16 mouse cellular contexts compared by ENCODE assay signal in the genomic region with DNA sequence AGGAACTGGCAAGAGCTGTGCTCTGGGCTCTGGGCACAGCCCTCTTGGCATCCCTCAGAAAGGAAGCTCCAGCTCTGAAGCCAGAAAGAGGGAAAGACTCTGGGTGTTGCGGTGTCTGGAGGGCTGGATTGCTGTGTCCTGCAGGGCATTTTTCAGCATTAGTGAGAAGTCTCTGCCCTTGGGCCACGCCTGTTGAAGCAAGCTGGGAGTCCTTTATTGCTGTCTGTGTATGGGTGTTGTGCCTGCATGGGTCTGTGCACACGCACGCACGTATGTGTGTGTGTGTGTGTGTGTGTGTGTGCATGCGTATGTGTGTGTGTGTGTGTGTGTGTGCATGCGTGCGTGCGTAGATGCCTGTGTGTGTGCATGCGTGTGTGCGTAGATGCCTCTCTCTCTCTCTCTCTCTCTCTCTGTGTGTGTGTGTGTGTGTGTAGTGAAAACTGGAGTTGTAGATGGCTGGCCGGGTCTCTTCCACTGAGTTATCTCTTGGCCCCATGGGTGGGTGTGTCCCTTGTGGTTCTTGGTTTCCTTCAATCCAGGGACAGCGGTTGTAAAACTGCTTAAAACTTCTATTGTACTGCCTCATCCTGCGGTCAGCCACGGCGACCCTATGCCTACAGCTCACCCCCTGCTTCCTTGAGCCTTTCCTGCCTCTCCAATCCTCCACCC. TPM values are rescaled to one million over a fixed set of nuclear protein-coding genes. Genes with fewer than 3 reads are reported as not detected.
A peak's percentile ranks its signal among the peaks of the same experiment; 100 is the strongest.
DNase-seq lines count a peak whose midpoint lies in the region; ATAC-seq lines count a peak whose summit lies in the region.
"Had no signal": no experiment of that assay in that cellular context is flagged by ENCODE, and none has a peak within 500 bp of the region (broad histone marks: within the 10 kb centered on the region; RNA-seq: fewer than 3 reads in every experiment).

No protein-coding gene starts in this region.

- DNase-seq in kidney, adult 18-20 months: no peak
- peak; percentile 49 for DNase-seq in adipocyte (ENCODE audit: low spot score)
- DNase-seq in spleen, adult 12 weeks (ENCODE audit: low spot score): no peak
- no peak for DNase-seq in embryonic facial prominence, embryonic 10.5 days (ENCODE audit: low spot score)
- DNase-seq in gastrocnemius, postnatal 14 days: no peak
- DNase-seq: adrenal gland, postnatal 25 days; cerebellum, adult 8-10 months; gastrocnemius, postnatal 25 days; heart, postnatal 14 days; kidney, postnatal 25 days; lung, postnatal 14 days; midbrain, embryonic 14.5 days had no signal

- H3K27ac ChIP-seq in kidney, embryonic 15.5 days: peak overlapping the region; percentile 32; the same call in 1 of the 2 replicates
- peak overlapping the region; percentile 68 for H3K27ac ChIP-seq in liver, embryonic 16.5 days (ENCODE audit: low read length)
- H3K27ac ChIP-seq in embryonic facial prominence, embryonic 10.5 days (replicated peaks): no peak overlapping the region
- H3K27ac ChIP-seq: forebrain, embryonic 13.5 days had no signal

- H3K4me2 ChIP-seq in kidney, embryonic 15.5 days: no peak overlapping the region
- H3K4me2 ChIP-seq in liver, embryonic 16.5 days (ENCODE audit: low read depth, low read length): peak overlapping the region; percentile 47
- H3K4me2 ChIP-seq: forebrain, embryonic 13.5 days had no signal

- H3K27me3 ChIP-seq in kidney, embryonic 15.5 days: no peaks in the 10 kb centered on the region
- H3K27me3 ChIP-seq in erythroblast, embryonic 14.5 days (ENCODE audit: control insufficient read depth): no peaks in the 10 kb centered on the region
- no peaks in the 10 kb centered on the region for H3K27me3 ChIP-seq in liver, embryonic 16.5 days (ENCODE audit: control insufficient read depth, insufficient read depth, low read depth, low read length)
- H3K27me3 ChIP-seq in embryonic facial prominence, embryonic 10.5 days (replicated peaks; ENCODE audit: low read depth, poor library complexity, severe bottlenecking): no peaks in the 10 kb centered on the region
- H3K27me3 ChIP-seq: forebrain, embryonic 13.5 days had no signal

- H3K4me1 ChIP-seq in kidney, embryonic 15.5 days: peaks cover 26% of the 10 kb centered on the region
- peaks cover 56% of the 10 kb centered on the region for H3K4me1 ChIP-seq in erythroblast, embryonic 14.5 days (ENCODE audit: control insufficient read depth)
- peaks cover 18% of the 10 kb centered on the region for H3K4me1 ChIP-seq in liver, embryonic 16.5 days (ENCODE audit: control insufficient read depth, low read depth, low read length)
- H3K4me1 ChIP-seq in embryonic facial prominence, embryonic 10.5 days: peaks cover 11% of the 10 kb centered on the region
- H3K4me1 ChIP-seq: forebrain, embryonic 13.5 days had no signal

- WGBS in kidney, embryonic 15.5 days: 76% methylated on average over 16 of the region's 16 CpGs
- 19% methylated on average over 16 of the region's 16 CpGs for WGBS in liver, embryonic 16.5 days (ENCODE audit: insufficient replicate concordance)
- WGBS in embryonic facial prominence, embryonic 10.5 days: 88% methylated on average over 16 of the region's 16 CpGs

- H3K9me3 ChIP-seq in kidney, embryonic 15.5 days (replicated peaks): no peaks in the 10 kb centered on the region
- no peaks in the 10 kb centered on the region for H3K9me3 ChIP-seq in erythroblast, embryonic 14.5 days (ENCODE audit: control insufficient read depth, low read length)
- no peaks in the 10 kb centered on the region for H3K9me3 ChIP-seq in liver, embryonic 16.5 days (replicated peaks; ENCODE audit: control insufficient read depth, low read length)
- peaks cover 4% of the 10 kb centered on the region for H3K9me3 ChIP-seq in embryonic facial prominence, embryonic 10.5 days
- H3K9me3 ChIP-seq: forebrain, embryonic 13.5 days had no signal

- peaks cover 86% of the 10 kb centered on the region for H3K36me3 ChIP-seq in kidney, embryonic 15.5 days
- peaks cover 8% of the 10 kb centered on the region; the same call in 1 of the 2 replicates for H3K36me3 ChIP-seq in erythroblast, embryonic 14.5 days (ENCODE audit: control insufficient read depth)
- no peaks in the 10 kb centered on the region for H3K36me3 ChIP-seq in liver, embryonic 16.5 days (ENCODE audit: control insufficient read depth, insufficient read depth)
- peaks cover 93% of the 10 kb centered on the region for H3K36me3 ChIP-seq in embryonic facial prominence, embryonic 10.5 days (replicated peaks)

- no peak overlapping the region for H3K9ac ChIP-seq in kidney, embryonic 15.5 days
- peak overlapping the region; percentile 39 for H3K9ac ChIP-seq in liver, embryonic 16.5 days (ENCODE audit: low read depth, low read length)
- H3K9ac ChIP-seq: forebrain, embryonic 13.5 days had no signal

- intact Hi-C loops in gastrocnemius, postnatal 14 days (cut with DNase I; ENCODE audit: low total_unique reads): no loop called here

- H3K4me3 ChIP-seq in kidney, embryonic 15.5 days (replicated peaks): no peak overlapping the region
- peak overlapping the region; percentile 36 for H3K4me3 ChIP-seq in erythroblast, embryonic 14.5 days (replicated peaks)
- H3K4me3 ChIP-seq in liver, embryonic 16.5 days (ENCODE audit: low read depth, low read length): peak overlapping the region; percentile 13; the same call in 1 of the 2 replicates
- no peak overlapping the region for H3K4me3 ChIP-seq in embryonic facial prominence, embryonic 10.5 days
- H3K4me3 ChIP-seq: forebrain, embryonic 13.5 days had no signal

- ATAC-seq in kidney, embryonic 15.5 days (replicated peaks; ENCODE audit: low FRiP score): no peak
- peak; percentile 86 for ATAC-seq in liver, embryonic 16.5 days (ENCODE audit: low read depth)
- ATAC-seq: forebrain, embryonic 13.5 days had no signal

RNA-seq across cellular contexts. Expression of a gene that starts 13.8 kb away (rescaled TPM):
- polyA plus RNA-seq in kidney, embryonic 15.5 days (2015; fragmentation: Nextera tagmentation; extraction: Ambion mirVana): 130 and 138 TPM in 2 replicates
- polyA plus RNA-seq in erythroblast, embryonic 14.5 days (2012): 0.13 and 0.15 TPM in 2 replicates
- polyA plus RNA-seq in liver, embryonic 16.5 days (2015; fragmentation: Nextera tagmentation; extraction: Ambion mirVana): 12.9 and 15.8 TPM in 2 replicates
- polyA plus RNA-seq in embryonic facial prominence, embryonic 10.5 days (2016; fragmentation: Nextera tagmentation; extraction: Ambion mirVana): 110 TPM in 2 replicates
- 10 to 100 TPM in 1 of 2 experiments, 1 to 10 TPM in 1; 9.8 to 12.9 TPM for total RNA-seq in gastrocnemius, postnatal 14 days (2021)

RNA-seq across cellular contexts. Expression of a gene that starts 21.3 kb away (rescaled TPM):
- polyA plus RNA-seq in kidney, embryonic 15.5 days (2015; fragmentation: Nextera tagmentation; extraction: Ambion mirVana): 168 and 177 TPM in 2 replicates
- polyA plus RNA-seq in erythroblast, embryonic 14.5 days (2012): 12.7 and 13.1 TPM in 2 replicates
- polyA plus RNA-seq in liver, embryonic 16.5 days (2015; fragmentation: Nextera tagmentation; extraction: Ambion mirVana): 47.3 and 51.8 TPM in 2 replicates
- polyA plus RNA-seq in embryonic facial prominence, embryonic 10.5 days (2016; fragmentation: Nextera tagmentation; extraction: Ambion mirVana): 216 and 221 TPM in 2 replicates
- total RNA-seq in gastrocnemius, postnatal 14 days (2021): 10 to 100 TPM; 52.9 to 55.7 TPM

RNA-seq across cellular contexts. Expression of a gene that starts 34.3 kb away (rescaled TPM):
- polyA plus RNA-seq in kidney, embryonic 15.5 days (2015; fragmentation: Nextera tagmentation; extraction: Ambion mirVana): 244 and 257 TPM in 2 replicates
- 0.02 TPM in 1 of 2 replicates, not detected in the other for polyA plus RNA-seq in erythroblast, embryonic 14.5 days (2012)
- 7.4 and 9.7 TPM in 2 replicates for polyA plus RNA-seq in liver, embryonic 16.5 days (2015; fragmentation: Nextera tagmentation; extraction: Ambion mirVana)
- 68.3 and 79.4 TPM in 2 replicates for polyA plus RNA-seq in embryonic facial prominence, embryonic 10.5 days (2016; fragmentation: Nextera tagmentation; extraction: Ambion mirVana)
- total RNA-seq in gastrocnemius, postnatal 14 days (2021): 10 to 100 TPM; 48.5 to 51.9 TPM

RNA-seq across cellular contexts. Expression of a gene that starts 37.5 kb away (rescaled TPM):
- polyA plus RNA-seq in kidney, embryonic 15.5 days (2015; fragmentation: Nextera tagmentation; extraction: Ambion mirVana): 259 and 340 TPM in 2 replicates
- polyA plus RNA-seq in erythroblast, embryonic 14.5 days (2012): 12.1 and 14.3 TPM in 2 replicates
- polyA plus RNA-seq in liver, embryonic 16.5 days (2015; fragmentation: Nextera tagmentation; extraction: Ambion mirVana): 3,720 and 4,229 TPM in 2 replicates
- 135 and 168 TPM in 2 replicates for polyA plus RNA-seq in embryonic facial prominence, embryonic 10.5 days (2016; fragmentation: Nextera tagmentation; extraction: Ambion mirVana)
- total RNA-seq in gastrocnemius, postnatal 14 days (2021): 10 to 100 TPM; 56.6 to 84.2 TPM

RNA-seq across cellular contexts. Expression of a gene that starts 44.1 kb away (rescaled TPM):
- 15.7 and 20.7 TPM in 2 replicates for polyA plus RNA-seq in kidney, embryonic 15.5 days (2015; fragmentation: Nextera tagmentation; extraction: Ambion mirVana)
- 0.94 and 1.3 TPM in 2 replicates for polyA plus RNA-seq in erythroblast, embryonic 14.5 days (2012)
- 919 and 984 TPM in 2 replicates for polyA plus RNA-seq in liver, embryonic 16.5 days (2015; fragmentation: Nextera tagmentation; extraction: Ambion mirVana)
- polyA plus RNA-seq in embryonic facial prominence, embryonic 10.5 days (2016; fragmentation: Nextera tagmentation; extraction: Ambion mirVana): 3.6 and 4.7 TPM in 2 replicates
- total RNA-seq in gastrocnemius, postnatal 14 days (2021): 1 to 10 TPM in 1 of 2 experiments, not detected in 1; 1.3 TPM

Comparison
In these comparisons a context has a peak if more than half of its experiments do, and no peak if none do; other contexts are left out.
1. H3K4me3 ChIP-seq: peak in erythroblast, embryonic 14.5 days (single experiment) and liver, embryonic 16.5 days (single experiment); none in kidney, embryonic 15.5 days (single experiment) and embryonic facial prominence, embryonic 10.5 days (single experiment).
2. RNA of a gene that starts 13.8 kb away (polyA plus RNA-seq): 130 to 138 TPM in kidney, embryonic 15.5 days, 110 TPM in embryonic facial prominence, embryonic 10.5 days and 12.9 to 15.8 TPM in liver, embryonic 16.5 days; 0.13 to 0.15 TPM in erythroblast, embryonic 14.5 days; every median in the first group is over 10 times any median in the second.